Mouse (Mus musculus) embryonic facial prominence, embryonic 14.5 days (tissue): Measurements from ENCODE around the gene Prrt2. TPM values are rescaled to one million over a fixed set of nuclear protein-coding genes. Genes with fewer than 3 reads are reported as not detected.
A peak's percentile ranks its signal among the peaks of the same experiment; 100 is the strongest.

Experiments
- ATAC-seq: fragments of 200-750 bp; cut with Nextera tagmentation; 2 replicates; pipeline ENCODE4 v1.8.0; 2017; ENCODE audit warnings: low read depth, moderate number of reproducible peaks, moderate TSS enrichment
- DNase-seq: peaks from one replicate; pipeline ENCODE4 v3.0.0-alpha.2; 2015; ENCODE audit warnings: low spot score
- H3K27ac ChIP-seq: fragments of 300-500 bp; sonication (generic); replicated peaks from 2 replicates; pipeline ENCODE4 v1.5.1; 2014; ENCODE audit warnings: low read depth, mild to moderate bottlenecking, low read length, moderate library complexity
- H3K27me3 ChIP-seq: fragments of 300-500 bp; sonication (generic); replicated peaks from 2 replicates; pipeline ENCODE4 v1.6.1; 2014; ENCODE audit warnings: low read length; ENCODE audit not compliant: control insufficient read depth, insufficient read depth
- H3K36me3 ChIP-seq: fragments of 300-500 bp; sonication (generic); 2 replicates; pipeline ENCODE4 v1.6.1; 2014; ENCODE audit warnings: low read length, mixed read lengths; ENCODE audit not compliant: control insufficient read depth, insufficient read depth
- H3K4me1 ChIP-seq: fragments of 300-500 bp; sonication (generic); 2 replicates; pipeline ENCODE4 v1.6.1; 2014; ENCODE audit warnings: antibody characterized with exemption, low read length; ENCODE audit not compliant: control insufficient read depth, insufficient read depth
- H3K4me2 ChIP-seq: fragments of 300-500 bp; sonication (generic); 2 replicates; pipeline ENCODE4 v1.6.1; 2014; ENCODE audit warnings: low read depth, mild to moderate bottlenecking, low read length, moderate library complexity, mixed read lengths
- H3K4me3 ChIP-seq: fragments of 300-500 bp; sonication (generic); 2 replicates; pipeline ENCODE4 v1.5.1; 2014; ENCODE audit warnings: low read depth, mild to moderate bottlenecking, low read length
- H3K9ac ChIP-seq: fragments of 300-500 bp; sonication (generic); 2 replicates; pipeline ENCODE4 v1.6.1; 2014; ENCODE audit warnings: low read depth, mild to moderate bottlenecking, low read length, moderate library complexity, mixed read lengths
- H3K9me3 ChIP-seq: fragments of 300-500 bp; sonication (generic); 2 replicates; pipeline ENCODE4 v1.6.1; 2016; ENCODE audit warnings: low read length; ENCODE audit not compliant: control insufficient read depth
- WGBS: fragments of 180-500 bp; shearing (Covaris S2); extraction: QIAGEN DNeasy Blood & Tissue Kit; methylation state at CpG from one replicate; pipeline ENCODE4 v1.1.7; 2014; 5-methylcytosine and 5-hydroxymethylcytosine counted together
- polyA plus RNA-seq: library from polyadenylated mRNA; unstranded; fragments of >200 nt; fragmentation: Nextera tagmentation; extraction: Ambion mirVana; gene quantifications from 2 replicates; pipeline ENCODE4 v1.2.1, GENCODE M21; 2014

Gene Prrt2
- polyA plus RNA-seq: 19.5 and 21.6 TPM in 2 replicates

GRCm38 (mm10) chr7:127020901-127021562 lies at the start of gene Prrt2, which contains the start of gene Gm42742:
Gene Prrt2 (minus strand): TSS chr7:127021211.
Gene Gm42742 (minus strand): TSS chr7:127021097.
- H3K4me1 ChIP-seq: peaks cover 37% of the 10 kb centered on the region
- ATAC-seq (peak; percentile 48), DNase-seq (peak; percentile 91)
- H3K9ac ChIP-seq: peak within 1 kb of the TSS; percentile 78
- peaks cover 30% of the 10 kb centered on the region for H3K36me3 ChIP-seq
- peak within 1 kb of the TSS; percentile 84 for H3K27ac ChIP-seq
- 2% methylated on average over 32 of the region's 37 CpGs for WGBS
- H3K4me3 ChIP-seq: peak within 1 kb of the TSS; percentile 59
- H3K9me3 ChIP-seq: no peaks in the 10 kb centered on the region
- H3K27me3 ChIP-seq: no peaks in the 10 kb centered on the region
- H3K4me2 ChIP-seq: peak within 1 kb of the TSS; percentile 83

- DNase-seq (no peak), ATAC-seq (no peak)
- H3K9ac ChIP-seq: no peak overlapping the region
- WGBS: 75% methylated on average over 4 of the region's 4 CpGs
- H3K36me3 ChIP-seq: no peaks in the 10 kb centered on the region
- H3K27ac ChIP-seq: no peak overlapping the region
- no peak overlapping the region for H3K4me2 ChIP-seq
- H3K27me3 ChIP-seq: no peaks in the 10 kb centered on the region
- H3K4me1 ChIP-seq: no peaks in the 10 kb centered on the region
- no peaks in the 10 kb centered on the region for H3K9me3 ChIP-seq
- no peak overlapping the region for H3K4me3 ChIP-seq
These were observed 45.3 kb upstream of the Prrt2 start for GRCm38 (mm10) chr7:127066317-127066716.

- WGBS: 90% methylated on average over 6 of the region's 6 CpGs
These were observed 44.5 kb upstream of the Prrt2 start for GRCm38 (mm10) chr7:127065538-127065937.

GRCm38 (mm10) chr7:127055026-127055585 lies 34.1 kb upstream of the Prrt2 start:
- H3K4me2 ChIP-seq: no peak overlapping the region
- no peaks in the 10 kb centered on the region for H3K4me1 ChIP-seq
- H3K36me3 ChIP-seq: no peaks in the 10 kb centered on the region
- DNase-seq (no peak), ATAC-seq (no peak)
- H3K27ac ChIP-seq: no peak overlapping the region
- no peak overlapping the region for H3K9ac ChIP-seq
- no peaks in the 10 kb centered on the region for H3K9me3 ChIP-seq
- no peaks in the 10 kb centered on the region for H3K27me3 ChIP-seq
- no peak overlapping the region for H3K4me3 ChIP-seq
- 65% methylated on average over 5 of the region's 5 CpGs for WGBS

More at GRCm38 (mm10) chr7:127065538-127065937, 44.5 kb upstream of the Prrt2 start:
- H3K27ac ChIP-seq: no peak overlapping the region
- no peaks in the 10 kb centered on the region for H3K27me3 ChIP-seq
- no peaks in the 10 kb centered on the region for H3K4me1 ChIP-seq
- no peaks in the 10 kb centered on the region for H3K36me3 ChIP-seq
- no peak overlapping the region for H3K4me3 ChIP-seq
- H3K9ac ChIP-seq: no peak overlapping the region
- no peak overlapping the region for H3K4me2 ChIP-seq
- no peak for DNase-seq
- ATAC-seq: no peak
- H3K9me3 ChIP-seq: no peaks in the 10 kb centered on the region

- under 1% methylated on average over 51 of the region's 53 CpGs for WGBS
- H3K9me3 ChIP-seq: no peaks in the 10 kb centered on the region
- peak within 1 kb of the TSS; percentile 76 for H3K27ac ChIP-seq
- peak; percentile 96 for DNase-seq
- peak within 1 kb of the TSS; percentile 87 for H3K9ac ChIP-seq
- peaks cover 14% of the 10 kb centered on the region; the same call in 1 of the 2 replicates for H3K36me3 ChIP-seq
- H3K4me3 ChIP-seq: peak within 1 kb of the TSS; percentile 80
- H3K4me2 ChIP-seq: peak within 1 kb of the TSS; percentile 79
- peaks cover 5% of the 10 kb centered on the region; the same call in 1 of the 2 replicates for H3K4me1 ChIP-seq
- H3K27me3 ChIP-seq: no peaks in the 10 kb centered on the region
- ATAC-seq: peak; percentile 91
These were observed 21.1 kb upstream of the Prrt2 start, which contains the start of gene Kif22 for GRCm38 (mm10) chr7:127041851-127042672. Gene Kif22 (minus strand): TSS chr7:127042471.

GRCm38 (mm10) chr7:127031244-127031643 lies 10.2 kb upstream of the Prrt2 start:
- H3K4me3 ChIP-seq: no peak overlapping the region
- H3K27ac ChIP-seq: no peak overlapping the region
- H3K36me3 ChIP-seq: peaks cover 72% of the 10 kb centered on the region
- H3K4me2 ChIP-seq: no peak overlapping the region
- WGBS: 94% methylated on average over 1 of the region's 1 CpGs
- H3K4me1 ChIP-seq: peaks cover 6% of the 10 kb centered on the region; the same call in 1 of the 2 replicates
- no peak for ATAC-seq
- no peak overlapping the region for H3K9ac ChIP-seq
- H3K9me3 ChIP-seq: no peaks in the 10 kb centered on the region
- H3K27me3 ChIP-seq: no peaks in the 10 kb centered on the region
- DNase-seq: no peak

- 96% methylated on average over 1 of the region's 1 CpGs for WGBS
- Histone ChIP-seq H3K4me2 (no peak overlapping the region), H3K36me3 (peaks cover 69% of the 10 kb centered on the region), H3K9ac (no peak overlapping the region), H3K9me3 (no peaks in the 10 kb centered on the region), H3K4me3 (no peak overlapping the region), H3K27ac (no peak overlapping the region), H3K27me3 (no peaks in the 10 kb centered on the region), H3K4me1 (peaks cover 6% of the 10 kb centered on the region; the same call in 1 of the 2 replicates)
- DNase-seq (no peak), ATAC-seq (no peak)
These were observed 9.2 kb upstream of the Prrt2 start for GRCm38 (mm10) chr7:127030172-127030571.

GRCm38 (mm10) chr7:127027885-127028284 lies 6.9 kb upstream of the Prrt2 start:
- peak overlapping the region; percentile 79 for H3K4me2 ChIP-seq
- DNase-seq: no peak
- H3K27ac ChIP-seq: peak overlapping the region; percentile 99
- peak overlapping the region; percentile 98 for H3K9ac ChIP-seq
- peaks cover 64% of the 10 kb centered on the region for H3K36me3 ChIP-seq
- no peak for ATAC-seq
- WGBS: 61% methylated on average over 8 of the region's 8 CpGs
- H3K9me3 ChIP-seq: no peaks in the 10 kb centered on the region
- peak overlapping the region; percentile 87 for H3K4me3 ChIP-seq
- no peaks in the 10 kb centered on the region for H3K27me3 ChIP-seq
- H3K4me1 ChIP-seq: peaks cover 18% of the 10 kb centered on the region
